Mouse (Mus musculus): ENCODE measurements around the gene Cntnap5b.

DNA sequence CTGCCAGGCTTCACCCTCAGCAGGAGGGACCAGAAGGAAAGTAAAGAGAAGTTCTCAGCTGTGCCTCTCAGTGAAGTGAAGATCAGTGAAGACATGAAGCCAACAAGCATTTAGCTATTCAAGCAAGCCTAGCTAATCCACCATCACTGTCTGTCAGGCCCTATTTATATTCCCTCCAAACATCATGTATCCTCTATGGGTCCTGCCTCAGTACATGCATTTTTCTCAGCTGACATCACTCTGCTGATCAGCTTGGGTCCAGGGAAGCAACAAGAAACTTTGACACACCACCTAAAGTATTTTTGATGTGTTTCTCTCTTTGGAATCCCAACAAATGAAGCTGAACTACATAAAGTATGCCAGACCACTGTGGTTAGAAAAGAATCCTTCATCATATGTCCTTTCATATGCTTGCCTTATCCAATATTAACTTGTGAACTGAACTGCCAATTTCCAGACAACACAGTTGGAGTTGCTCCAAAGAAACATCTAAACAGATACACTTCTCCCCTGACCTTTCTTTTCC, 349.9 kb downstream of the Cntnap5b start:
- TF ChIP-seq TAL1 (IDR thresholded peaks at IDR 0.05; ENCODE audit: low read length) (no peak), GATA1 (IDR thresholded peaks at IDR 0.05; ENCODE audit: low read length) (no peak)

Measured in erythroblast, embryonic 14.5 days (primary cell).